Mouse (Mus musculus): ENCODE measurements around the gene Emc1. TPM values are rescaled to one million over a fixed set of nuclear protein-coding genes. Genes with fewer than 3 reads are reported as not detected.

Emc1 gene
- total RNA-seq, 1 experiment from 2014 or later = 43.8 TPM

DNA sequence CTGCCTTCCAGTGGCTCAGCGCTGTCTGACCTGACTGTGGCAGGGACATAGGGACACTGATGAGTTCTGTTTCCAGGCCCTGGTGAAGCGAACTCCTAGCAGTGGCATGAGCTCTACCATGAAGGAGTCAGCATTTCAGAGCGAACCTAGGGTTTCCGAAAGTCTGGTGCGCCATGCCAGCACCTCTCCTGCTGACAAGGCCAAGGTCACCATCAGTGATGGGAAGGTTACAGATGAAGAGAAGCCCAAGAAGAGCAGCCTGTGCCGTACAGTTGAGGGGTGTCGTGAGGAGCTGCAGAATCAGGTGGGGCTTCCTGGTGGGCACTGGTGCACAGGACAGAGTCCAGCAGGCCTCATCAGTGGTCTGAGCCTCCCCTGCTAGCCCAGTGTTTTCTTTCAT is 69.2 kb downstream of the Emc1 start:
- no peak for ATAC-seq (replicated peaks; ENCODE audit: low read depth, poor library complexity, severe bottlenecking)

DNA sequence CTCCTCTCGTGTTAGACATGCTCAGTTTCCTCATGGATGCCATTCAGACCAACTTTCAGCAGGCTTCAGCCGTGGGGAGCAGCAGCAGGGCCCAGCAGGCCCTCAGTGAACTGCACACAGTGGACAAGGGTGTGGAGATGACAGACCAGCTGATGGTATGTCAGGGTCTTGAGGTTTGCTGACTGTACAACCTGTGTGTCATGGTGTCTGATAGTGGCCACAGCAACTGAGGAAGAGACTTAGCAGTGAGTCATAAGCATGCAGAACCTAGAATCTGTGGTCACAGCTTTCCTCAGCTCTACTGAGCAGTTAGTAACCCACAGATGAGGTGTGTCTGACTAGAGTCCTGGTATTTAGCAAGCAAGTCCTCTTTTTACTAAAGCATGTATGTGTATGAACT is 70.0 kb downstream of the Emc1 start:
- no peak for ATAC-seq (replicated peaks; ENCODE audit: low read depth, poor library complexity, severe bottlenecking)

DNA sequence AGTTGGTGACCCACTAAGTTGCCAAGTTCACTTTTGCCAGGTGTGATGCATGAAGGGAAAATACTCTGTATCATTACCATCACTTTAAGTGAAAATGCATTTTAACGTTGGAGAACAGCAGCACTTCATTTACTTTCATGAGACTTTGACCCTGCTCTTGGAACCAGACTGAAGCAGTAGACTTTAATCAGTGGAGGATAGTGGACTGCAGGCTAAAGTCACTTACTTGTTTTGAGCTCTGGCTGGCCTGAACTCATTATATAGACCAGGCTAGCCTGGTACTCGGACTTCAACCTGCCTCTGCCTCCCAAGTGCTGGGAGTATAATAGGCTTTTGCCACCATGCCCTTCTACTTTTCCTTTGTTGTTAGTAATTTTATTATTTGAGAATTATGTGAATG is 70.9 kb downstream of the Emc1 start:
- ATAC-seq (replicated peaks; ENCODE audit: low read depth, poor library complexity, severe bottlenecking) = no peak

Other genes with a start within 250 kb of the Emc1 start
- 118 and 161 TPM in 2 replicates for gene Minos1, start 221.5 kb upstream of the Emc1 start, total RNA-seq (2017)
- 126 and 137 TPM in 2 replicates for gene Capzb, start 159.7 kb upstream of the Emc1 start, total RNA-seq (2017)
- 2.6 and 3.6 TPM in 2 replicates for gene Pqlc2, start 41.9 kb upstream of the Emc1 start, total RNA-seq (2017)
- gene Akr7a5, start 41.8 kb upstream of the Emc1 start, total RNA-seq (2017) = 10.6 and 12.4 TPM in 2 replicates
- gene Mrto4, start within 50 bp of the Emc1 start, total RNA-seq (2017) = 62.4 and 68.3 TPM in 2 replicates
- 62.5 and 91.7 TPM in 2 replicates for gene Ubr4, start within 50 bp of the Emc1 start, total RNA-seq (2017)
- gene Iffo2, start 178.0 kb downstream of the Emc1 start, total RNA-seq (2017) = 1.1 and 1.3 TPM in 2 replicates